Mouse (Mus musculus): ENCODE measurements around the gene Nup107.

- TF ChIP-seq CTCF (IDR thresholded peaks at IDR 0.05; ENCODE audit: borderline replicate concordance, insufficient read depth, low read depth, low read length) = no peak
- no peak for TF ChIP-seq POLR2A (IDR thresholded peaks at IDR 0.05; ENCODE audit: borderline replicate concordance, insufficient read depth, low read length)
Observed at GRCm38 (mm10) chr10:117713466-117713865, 79.0 kb downstream of the Nup107 start.

Data from cerebellum, adult 2 months (tissue).